Mouse (Mus musculus): ENCODE measurements around the gene Lcn6. TPM values are rescaled to one million over a fixed set of nuclear protein-coding genes. Genes with fewer than 3 reads are reported as not detected.
A peak's percentile ranks its signal among the peaks of the same experiment; 100 is the strongest.
"Not testable (repeated sequence)": the region's sequence is repeated elsewhere in the genome, so short reads cannot be mapped to it uniquely, and the experiment has no call there.

The Lcn6 gene
- total RNA-seq (2021): not detected
- long read RNA-seq: 0 reads

- no peak for DNase-seq (ENCODE audit: low spot score in 2 of 2)
Measured at GRCm38 (mm10) chr2:25676486-25676885, at the start of gene Lcn6. Lcn6 (plus strand) TSS chr2:25676786.

DNA sequence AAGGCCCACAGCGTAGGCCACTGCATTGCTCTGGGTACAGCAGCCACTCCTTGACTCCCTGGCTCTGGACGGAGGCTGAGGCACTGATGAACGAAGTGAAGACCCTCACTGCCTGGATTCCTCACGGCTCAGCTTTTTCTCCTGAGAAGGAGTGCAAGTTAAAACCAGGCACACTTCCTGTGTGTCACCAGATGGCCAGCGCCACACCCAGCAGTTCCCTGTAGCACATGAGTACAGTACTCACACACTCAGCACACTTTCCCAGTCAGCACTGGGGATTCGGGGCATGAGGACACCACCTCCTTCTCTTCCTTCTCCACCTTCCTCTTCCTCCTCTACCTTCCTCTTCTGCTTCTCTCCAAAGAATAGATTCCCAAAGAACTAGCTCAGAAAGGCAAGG lies 48.8 kb upstream of the Lcn6 start, which contains the start of gene Fcna:
Gene Fcna (minus strand): TSS at position 220 of the 400 bp plus-strand sequence.
- DNase-seq (ENCODE audit: low spot score in 2 of 2): no peak

DNA sequence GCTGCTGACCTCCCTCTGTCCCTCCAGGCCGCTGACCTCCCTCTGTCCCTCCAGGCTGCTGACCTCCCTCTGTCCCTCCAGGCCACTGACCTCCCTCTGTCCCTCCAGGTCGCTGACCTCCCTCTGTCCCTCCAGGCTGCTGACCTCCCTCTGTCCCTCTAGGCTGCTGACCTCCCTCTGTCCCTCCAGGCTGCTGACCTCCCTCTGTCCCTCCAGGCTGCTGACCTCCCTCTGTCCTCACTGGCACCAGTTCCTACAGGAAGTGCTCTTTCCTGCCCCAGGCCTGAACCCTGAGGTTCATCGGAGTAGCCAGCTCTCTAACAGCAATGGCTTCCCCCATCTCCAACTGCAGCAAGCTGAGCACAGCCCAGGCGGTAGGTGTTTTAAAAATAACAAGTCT lies 47.8 kb upstream of the Lcn6 start:
- DNase-seq (ENCODE audit: low spot score in 2 of 2): no peak

DNA sequence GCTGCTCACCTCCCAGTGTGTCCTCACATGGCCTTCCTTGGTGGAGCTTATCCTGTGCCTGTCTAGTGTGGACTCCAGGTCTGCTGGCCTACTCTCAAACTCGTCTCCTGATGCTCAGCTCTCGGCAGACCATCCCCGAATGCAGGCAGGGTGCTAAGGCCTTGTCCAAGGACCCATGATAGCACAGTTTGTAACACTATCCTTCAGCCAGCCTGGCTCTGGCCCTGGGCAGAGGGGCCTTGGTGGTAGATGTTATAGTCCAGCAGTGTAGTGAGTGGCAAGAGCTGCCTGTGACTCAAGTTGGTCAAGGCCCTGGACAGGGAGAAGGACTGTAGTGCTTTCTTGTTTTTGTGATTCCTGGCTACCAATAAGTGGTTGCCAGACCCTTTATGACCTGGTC lies 43.0 kb upstream of the Lcn6 start:
- no peak for DNase-seq (ENCODE audit: low spot score in 2 of 2)

DNA sequence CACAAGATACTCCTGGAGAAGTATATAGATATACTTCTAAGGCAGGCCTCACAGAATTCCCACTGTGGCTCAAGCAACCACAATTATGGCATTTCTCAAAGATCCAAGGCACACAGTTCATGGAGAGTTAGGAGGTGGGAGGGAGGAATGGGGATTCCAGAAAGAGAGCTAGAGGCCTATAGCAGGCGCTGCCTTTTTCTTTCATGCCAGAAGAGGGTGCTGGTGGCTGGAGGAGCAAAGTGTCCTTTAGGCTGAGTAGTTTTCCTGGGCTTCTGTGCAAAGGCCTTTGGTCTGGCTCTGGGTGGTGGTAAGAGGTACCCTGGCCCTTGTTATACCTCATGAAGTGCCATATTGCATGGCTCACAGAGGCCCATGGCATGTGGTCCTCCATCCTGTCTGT lies 42.5 kb upstream of the Lcn6 start:
- no peak for DNase-seq (ENCODE audit: low spot score in 2 of 2)

DNA sequence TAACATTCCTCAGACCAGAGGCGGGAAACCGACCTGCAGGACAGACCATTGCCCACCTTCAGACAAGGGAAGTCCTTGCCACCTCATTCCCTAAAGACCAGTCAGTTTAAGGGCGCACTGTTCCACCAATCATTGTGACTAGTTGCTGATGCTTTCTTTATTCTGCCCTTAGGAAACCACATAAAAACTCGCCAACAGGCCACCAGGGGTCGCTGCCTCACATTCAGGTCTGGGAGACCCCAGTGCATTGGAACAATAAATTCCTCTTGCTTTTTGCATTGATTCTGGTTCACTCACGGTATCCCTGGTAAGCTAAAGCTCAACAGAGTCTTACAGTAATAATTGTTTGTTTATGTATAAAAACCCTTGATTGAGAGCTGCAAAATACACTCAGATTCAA lies 36.7 kb upstream of the Lcn6 start:
- DNase-seq (ENCODE audit: low spot score in 2 of 2): peak in 1 of 2 experiments; percentile 47

- no peak for DNase-seq (ENCODE audit: low spot score in 2 of 2)
Measured at GRCm38 (mm10) chr2:25652902-25653301, 23.7 kb upstream of the Lcn6 start, which contains the start of gene Lcn8. Lcn8 (plus strand) TSS chr2:25653120.

DNA sequence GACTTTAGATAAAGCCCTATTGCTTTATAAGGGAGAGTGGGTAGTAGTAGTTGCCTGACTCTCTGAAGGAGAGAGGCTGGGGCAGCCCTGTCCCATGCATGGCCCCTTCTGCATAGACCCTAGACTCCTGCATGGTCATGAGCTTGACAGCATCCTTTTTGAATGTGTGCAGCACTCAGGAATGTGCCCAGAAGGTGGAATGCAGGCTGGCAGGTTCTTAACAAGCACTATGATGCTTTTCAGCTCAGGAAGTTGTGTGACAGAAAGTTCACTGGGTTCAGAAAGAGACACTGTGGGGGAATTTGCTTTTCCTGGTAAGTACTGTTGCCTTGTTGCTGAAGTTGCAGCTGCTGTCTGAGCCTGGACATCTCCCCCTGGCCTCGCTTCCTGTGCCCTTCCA lies 22.1 kb upstream of the Lcn6 start:
- DNase-seq (ENCODE audit: low spot score in 2 of 2): no peak

DNA sequence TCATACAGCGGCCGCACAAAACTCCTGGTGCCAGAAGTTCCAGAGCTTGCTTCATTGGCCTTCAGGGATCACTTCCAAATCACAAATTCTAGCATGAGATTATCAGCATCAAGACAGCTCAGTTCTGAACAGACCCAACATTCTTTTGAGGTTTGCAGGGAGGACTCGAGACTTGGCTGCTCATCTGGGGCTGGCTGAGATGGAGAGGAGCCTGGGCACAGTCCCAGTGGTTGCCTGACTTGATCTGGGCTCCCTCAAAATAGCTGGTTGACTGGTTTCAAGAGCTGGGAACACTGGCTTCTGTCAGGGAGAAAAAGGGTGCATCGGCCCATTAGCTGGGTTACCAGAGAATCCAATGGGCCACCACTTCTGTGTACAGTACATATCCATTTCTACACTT lies 19.9 kb upstream of the Lcn6 start:
- peak in 1 of 2 experiments; percentile 4 for DNase-seq (ENCODE audit: low spot score in 2 of 2)

DNA sequence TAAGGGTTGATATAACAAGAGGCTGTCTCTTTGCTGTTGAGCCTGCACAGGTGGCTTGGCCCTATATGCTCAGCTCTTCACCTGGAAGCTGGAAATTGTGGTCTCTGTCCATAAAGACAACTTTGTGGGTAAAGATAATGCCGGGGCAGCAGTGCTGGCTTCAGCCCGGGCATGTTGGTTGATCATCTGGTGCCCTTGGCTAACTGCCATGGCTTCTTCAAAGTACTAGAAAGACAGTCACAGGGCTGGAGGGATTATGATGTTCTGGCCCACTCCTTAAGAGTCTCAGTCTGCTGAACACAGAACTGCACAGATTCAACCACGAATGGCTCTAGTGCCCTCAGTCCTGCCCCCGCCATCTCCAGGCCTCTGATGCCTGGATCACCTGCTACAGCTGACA lies 19.3 kb upstream of the Lcn6 start:
- no peak for DNase-seq (ENCODE audit: low spot score in 2 of 2)

DNA sequence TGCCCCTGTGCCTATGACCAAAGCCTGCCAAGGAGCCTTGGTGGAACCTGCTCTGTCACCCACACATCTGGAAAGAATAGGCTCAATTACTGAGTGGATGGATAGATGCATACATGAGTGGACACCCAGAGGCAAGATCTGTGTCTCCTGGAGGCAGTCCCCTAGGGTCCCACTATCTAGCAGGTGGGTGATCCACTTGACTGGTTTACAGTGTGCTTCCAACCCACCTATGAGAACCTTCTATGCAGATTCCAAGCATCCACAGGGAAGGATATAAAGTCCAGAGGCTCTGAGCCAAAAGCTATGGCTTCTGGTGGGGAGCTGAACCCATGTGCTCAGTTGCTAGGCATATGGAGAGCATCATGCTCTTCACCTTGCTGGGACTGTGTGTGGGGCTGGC lies 18.9 kb upstream of the Lcn6 start, which contains the start of gene Lcn5:
Gene Lcn5 (plus strand): TSS at position 301 of the 400 bp plus-strand sequence.
- DNase-seq (ENCODE audit: low spot score in 2 of 2): no peak

DNA sequence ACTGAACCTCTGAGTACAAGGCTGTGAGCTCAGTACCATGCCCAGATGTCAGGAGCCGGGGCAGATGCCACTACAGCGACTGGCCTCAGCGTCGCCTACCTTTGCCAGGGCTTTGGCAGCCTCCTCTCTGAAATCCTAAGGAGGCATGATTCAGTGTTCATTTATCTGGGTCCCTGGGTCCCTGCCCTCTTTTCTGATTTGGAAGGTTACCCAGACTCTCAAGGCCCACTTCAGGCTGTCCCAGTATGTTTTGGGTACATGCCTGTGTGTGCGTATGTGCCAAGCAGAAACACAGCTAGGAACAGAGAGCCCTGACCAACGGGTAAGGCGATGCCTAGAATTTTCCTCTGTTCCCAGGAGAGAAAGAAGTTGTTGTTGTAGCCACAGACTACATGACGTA lies 16.3 kb upstream of the Lcn6 start:
- DNase-seq (ENCODE audit: low spot score in 2 of 2): no peak

DNA sequence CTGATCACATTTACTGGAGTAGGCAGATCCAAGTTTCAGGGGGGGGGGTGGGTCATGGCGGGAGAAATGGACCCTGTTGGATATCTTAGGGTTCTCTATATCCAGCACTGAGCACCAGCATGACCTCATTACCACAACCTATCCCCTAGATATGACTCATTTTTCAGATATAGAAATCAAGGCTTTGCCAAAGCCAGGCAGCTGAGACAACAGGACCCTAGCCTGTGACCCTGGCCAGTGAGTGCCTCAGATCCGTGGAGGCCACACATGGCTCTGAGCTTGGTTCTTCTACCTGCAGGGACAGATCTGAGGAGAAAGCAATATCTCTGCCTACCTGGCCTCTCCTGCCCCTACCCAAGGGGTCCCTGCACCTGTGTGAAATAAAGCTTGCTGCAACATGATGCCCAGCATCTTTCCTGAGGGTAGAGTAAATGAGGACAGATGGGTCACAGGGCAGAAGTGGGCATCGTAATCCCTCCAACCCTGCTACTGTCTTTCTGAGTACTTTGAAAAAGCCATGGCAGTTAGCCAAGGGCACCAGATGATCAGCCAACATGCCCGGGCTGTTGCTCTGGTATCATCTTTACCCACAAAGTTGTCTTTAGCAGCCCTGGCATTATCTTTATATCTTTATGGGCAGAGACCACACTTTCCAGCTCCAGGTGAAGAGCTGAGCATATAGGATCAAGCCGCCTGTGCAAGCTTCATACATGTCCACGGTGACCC lies 15.2 kb upstream of the Lcn6 start:
- DNase-seq (ENCODE audit: low spot score in 2 of 2): no peak

DNA sequence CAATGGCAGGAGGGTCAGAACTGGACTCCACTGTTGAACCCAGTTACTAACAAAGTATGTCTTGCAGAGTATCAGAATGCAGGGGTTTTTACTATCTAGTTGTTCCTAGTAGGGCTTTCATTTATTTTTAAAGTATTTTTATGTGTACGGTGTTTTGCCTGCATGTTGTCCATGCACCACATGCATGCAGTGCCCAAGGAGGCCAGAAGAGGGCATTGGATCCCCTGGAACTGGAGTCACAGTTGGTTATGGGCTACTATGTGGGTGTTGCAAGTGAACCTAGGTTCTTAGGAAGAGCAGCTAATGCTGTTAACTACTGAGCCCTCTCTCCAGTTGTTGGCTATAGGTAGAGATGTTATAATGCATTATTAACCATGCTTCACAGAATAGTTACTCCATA lies 13.1 kb upstream of the Lcn6 start:
- DNase-seq (ENCODE audit: low spot score in 2 of 2): peak in 1 of 2 experiments; percentile 57

DNA sequence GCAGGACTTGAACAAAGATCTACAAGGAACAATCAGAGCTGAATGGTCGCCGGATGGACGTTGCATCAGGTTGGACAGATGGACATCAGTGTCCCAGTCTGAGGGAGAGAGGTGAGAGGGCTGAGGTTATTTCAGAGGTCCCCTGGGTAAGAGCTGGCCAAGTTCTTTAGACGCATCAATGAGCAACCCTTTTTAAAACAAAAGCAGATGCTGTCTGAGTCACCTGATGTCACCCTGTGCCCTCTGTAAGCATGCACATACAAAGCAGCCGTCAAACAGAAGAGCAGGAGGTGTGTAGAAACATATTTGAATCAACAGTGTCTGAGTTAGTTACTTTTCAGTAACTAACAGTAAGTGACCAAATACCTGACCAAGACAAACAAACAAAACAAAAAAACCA lies 12.5 kb upstream of the Lcn6 start:
- no peak for DNase-seq (ENCODE audit: low spot score in 2 of 2)

GRCm38 (mm10) chr2:25666516-25666915 lies 10.1 kb upstream of the Lcn6 start:
- DNase-seq (ENCODE audit: low spot score in 2 of 2): no peak

GRCm38 (mm10) chr2:25679559-25679958 lies 3.0 kb downstream of the Lcn6 start:
- DNase-seq (ENCODE audit: low spot score in 2 of 2): no peak

DNA sequence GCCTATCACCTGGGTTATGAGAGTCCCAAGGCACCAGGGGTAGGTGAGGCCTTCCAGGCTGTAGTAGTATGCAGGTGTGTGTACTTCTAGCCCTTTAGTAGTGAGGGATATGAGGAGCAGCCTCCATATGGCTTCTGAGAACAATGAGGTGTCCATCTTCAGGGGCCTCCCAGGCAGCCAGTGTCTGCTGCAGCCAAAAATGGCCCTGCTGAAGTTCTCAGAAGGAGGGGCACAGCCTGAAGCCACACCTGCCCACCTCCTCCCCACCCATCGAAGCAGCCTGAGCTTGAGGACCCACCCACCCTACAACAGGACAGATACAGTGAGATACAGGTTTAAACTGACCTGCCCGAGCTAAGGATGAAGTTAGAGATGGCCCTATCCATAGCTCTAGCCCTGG lies 5.8 kb downstream of the Lcn6 start, which contains the start of gene Lcn10:
Gene Lcn10 (plus strand): TSS at position 301 of the 400 bp plus-strand sequence.
- no peak for DNase-seq (ENCODE audit: low spot score in 2 of 2)

DNA sequence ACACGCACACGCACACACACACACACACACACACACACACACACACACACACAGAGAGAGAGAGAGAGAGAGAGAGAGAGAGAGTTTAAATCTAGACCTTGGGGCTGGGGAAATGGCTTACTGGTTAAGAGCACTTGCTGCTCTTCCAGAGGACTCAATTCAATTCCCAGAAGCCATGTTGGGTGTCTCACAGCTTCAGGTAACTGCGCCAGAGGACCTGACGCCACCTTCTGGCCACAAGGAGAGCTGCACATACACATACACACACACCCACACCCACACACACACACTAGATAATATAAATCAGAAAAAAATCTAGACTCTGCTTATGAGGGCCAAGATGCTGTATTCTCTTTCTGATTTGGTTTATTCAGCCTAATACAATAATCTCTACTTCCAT lies 10.4 kb downstream of the Lcn6 start:
- no peak for DNase-seq (ENCODE audit: low spot score in 2 of 2)

- peak in 1 of 2 experiments; percentile 71 for DNase-seq (ENCODE audit: low spot score in 2 of 2)
Measured at GRCm38 (mm10) chr2:25694605-25695004, 18.0 kb downstream of the Lcn6 start.

DNA sequence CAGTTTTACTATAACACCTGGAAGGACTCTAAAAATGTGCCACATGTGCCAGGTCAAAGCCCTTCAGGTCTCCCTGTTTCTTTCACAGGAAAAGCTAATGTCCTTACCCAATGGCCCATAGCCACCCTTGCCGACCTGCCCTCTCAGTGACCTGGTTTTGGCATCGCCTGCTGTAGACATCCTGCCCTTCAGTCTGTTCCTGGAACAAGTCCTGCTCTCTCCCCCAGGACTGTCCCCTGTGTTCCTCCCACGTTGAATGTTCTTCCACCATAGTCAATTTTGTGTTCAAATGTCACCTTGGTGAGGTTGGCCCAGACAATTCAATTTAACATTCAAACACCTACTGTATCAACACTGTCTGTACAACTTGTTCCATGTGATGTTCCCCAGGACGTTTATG lies 20.4 kb downstream of the Lcn6 start:
- no peak for DNase-seq (ENCODE audit: low spot score in 2 of 2)

GRCm38 (mm10) chr2:25698696-25699095 lies 22.1 kb downstream of the Lcn6 start:
- no peak for DNase-seq (ENCODE audit: low spot score in 2 of 2)

DNA sequence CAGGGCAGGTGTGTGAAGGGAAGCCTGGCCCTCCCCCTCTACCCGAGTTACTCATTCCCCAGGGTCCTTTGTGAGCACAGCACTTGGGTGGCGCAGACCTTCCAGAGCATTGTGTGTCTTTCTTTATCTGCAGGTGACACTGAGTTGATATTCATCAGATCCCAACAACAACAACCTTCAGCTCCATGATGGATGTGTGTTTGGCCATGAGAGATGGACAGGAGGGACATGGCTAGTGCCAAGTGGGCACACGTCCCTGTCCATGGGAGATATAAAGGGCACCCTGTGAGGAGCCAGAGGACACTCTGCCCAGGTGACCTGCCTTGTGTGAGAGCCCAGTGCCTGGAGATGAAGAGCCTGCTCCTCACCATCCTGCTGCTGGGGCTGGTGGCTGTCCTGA lies 23.2 kb downstream of the Lcn6 start, which contains the start of gene Obp2a:
Gene Obp2a (plus strand): TSS at position 301 of the 400 bp plus-strand sequence.
- DNase-seq (ENCODE audit: low spot score in 2 of 2): not testable (repeated sequence)

Data from layer of hippocampus, adult 18-20 months (tissue).